Mouse (Mus musculus) heart, embryonic 13.5 days (tissue): Measurements from ENCODE around the gene Nat8l. TPM values are rescaled to one million over a fixed set of nuclear protein-coding genes. Genes with fewer than 3 reads are reported as not detected.

Experiments used
- ATAC-seq: fragments of 200-750 bp; cut with Nextera tagmentation; 2 replicates; pipeline ENCODE4 v1.8.0; 2017; ENCODE audit warnings: moderate TSS enrichment; ENCODE audit not compliant: insufficient number of reproducible peaks, low FRiP score, low TSS enrichment; ENCODE audit errors: extremely low read depth
- H3K27ac ChIP-seq: fragments of 300-500 bp; sonication (generic); replicated peaks from 2 replicates; pipeline ENCODE4 v1.5.1; 2015; ENCODE audit warnings: moderate library complexity, mild to moderate bottlenecking, inconsistent platforms
- H3K27me3 ChIP-seq: fragments of 300-500 bp; sonication (generic); replicated peaks from 2 replicates; pipeline ENCODE4 v1.6.1; 2015; ENCODE audit warnings: mild to moderate bottlenecking, inconsistent platforms
- H3K36me3 ChIP-seq: fragments of 300-500 bp; sonication (generic); 2 replicates; pipeline ENCODE4 v1.6.1; 2015; ENCODE audit warnings: mild to moderate bottlenecking, inconsistent platforms
- H3K4me1 ChIP-seq: fragments of 300-500 bp; sonication (generic); 2 replicates; pipeline ENCODE4 v1.6.1; 2015; ENCODE audit warnings: inconsistent platforms
- H3K4me2 ChIP-seq: fragments of 300-500 bp; sonication (generic); 2 replicates; pipeline ENCODE4 v1.6.1; 2015; ENCODE audit warnings: inconsistent platforms, mild to moderate bottlenecking, moderate library complexity
- H3K4me3 ChIP-seq: fragments of 300-500 bp; sonication (generic); 2 replicates; pipeline ENCODE4 v1.5.1; 2015; ENCODE audit warnings: moderate library complexity, mild to moderate bottlenecking, inconsistent platforms
- H3K9ac ChIP-seq: fragments of 300-500 bp; sonication (generic); 2 replicates; pipeline ENCODE4 v1.6.1; 2015; ENCODE audit warnings: inconsistent platforms, mild to moderate bottlenecking, moderate library complexity
- H3K9me3 ChIP-seq: fragments of 300-500 bp; sonication (generic); 2 replicates; pipeline ENCODE4 v1.6.1; 2016; ENCODE audit warnings: inconsistent platforms
- WGBS: fragments of 180-500 bp; shearing (Covaris S2); methylation state at CpG from one replicate; pipeline ENCODE4 v1.1.7; 2015; ENCODE audit warnings: mixed read lengths; 5-methylcytosine and 5-hydroxymethylcytosine counted together
- polyA plus RNA-seq: library from polyadenylated mRNA; unstranded; fragments of >200 nt; fragmentation: Nextera tagmentation; extraction: Ambion mirVana; gene quantifications from 2 replicates; pipeline ENCODE4 v1.2.1, GENCODE M21; 2015

Nat8l gene
- polyA plus RNA-seq, 1 experiment from 2014 or later: 0.35 TPM

DNA sequence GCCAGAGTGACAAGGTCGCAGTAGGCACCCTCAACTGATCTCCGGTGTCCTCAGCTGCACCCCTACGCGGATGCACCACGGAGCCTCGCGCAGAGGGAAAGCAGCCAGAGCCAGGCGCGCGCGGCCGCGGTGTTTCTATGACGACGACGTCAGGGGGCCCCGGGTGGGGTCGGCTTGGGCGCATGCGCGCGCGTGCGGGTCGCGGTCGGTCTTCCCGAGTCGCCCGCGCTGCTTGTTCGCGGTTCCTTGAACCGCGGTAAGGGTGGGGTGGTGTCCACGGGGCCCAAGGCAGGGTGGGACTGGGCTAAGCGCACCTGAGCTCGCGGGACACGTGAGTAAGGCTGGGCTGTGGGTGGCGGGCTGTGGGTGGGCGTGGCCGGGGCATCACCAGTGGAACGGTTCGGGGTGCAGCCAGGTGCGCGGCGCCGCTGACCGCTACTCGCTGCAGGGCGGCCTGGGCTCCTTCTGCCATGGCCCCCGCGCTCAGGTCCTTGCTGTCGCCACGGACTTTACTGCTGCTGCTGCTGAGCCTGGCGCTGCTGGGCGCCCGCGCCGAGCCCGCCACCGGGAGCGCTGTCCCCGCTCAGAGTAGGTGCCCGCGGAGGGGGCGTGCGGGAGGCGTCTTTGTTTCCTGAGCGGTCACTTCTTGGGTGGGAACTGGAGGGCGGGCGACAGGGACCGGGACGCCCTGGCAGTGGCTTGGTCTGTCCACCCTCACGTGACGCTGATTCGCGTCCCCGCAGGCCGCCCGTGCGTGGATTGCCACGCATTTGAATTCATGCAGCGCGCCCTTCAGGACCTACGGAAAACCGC is 12.3 kb upstream of the Nat8l start, which contains the start of gene Gm1673:
TSS of gene Gm1673 (plus strand) at position 125 of the 813 bp plus-strand sequence.
- under 1% methylated on average over 84 of the region's 88 CpGs for whole genome bisulfite sequencing
- Histone ChIP-seq H3K9ac (peak within 1 kb of the TSS; percentile 89), H3K4me3 (peak within 1 kb of the TSS; percentile 89), H3K4me1 (peaks cover 10% of the 10 kb centered on the region), H3K36me3 (0 out of 2 replicates have a peak, but pooled peaks cover 6% of the 10 kb centered on the region), H3K4me2 (peak within 1 kb of the TSS; percentile 97), H3K9me3 (no peaks in the 10 kb centered on the region), H3K27ac (peak within 1 kb of the TSS; percentile 48), H3K27me3 (peaks cover 14% of the 10 kb centered on the region)
- peak; percentile 57 for ATAC-seq

DNA sequence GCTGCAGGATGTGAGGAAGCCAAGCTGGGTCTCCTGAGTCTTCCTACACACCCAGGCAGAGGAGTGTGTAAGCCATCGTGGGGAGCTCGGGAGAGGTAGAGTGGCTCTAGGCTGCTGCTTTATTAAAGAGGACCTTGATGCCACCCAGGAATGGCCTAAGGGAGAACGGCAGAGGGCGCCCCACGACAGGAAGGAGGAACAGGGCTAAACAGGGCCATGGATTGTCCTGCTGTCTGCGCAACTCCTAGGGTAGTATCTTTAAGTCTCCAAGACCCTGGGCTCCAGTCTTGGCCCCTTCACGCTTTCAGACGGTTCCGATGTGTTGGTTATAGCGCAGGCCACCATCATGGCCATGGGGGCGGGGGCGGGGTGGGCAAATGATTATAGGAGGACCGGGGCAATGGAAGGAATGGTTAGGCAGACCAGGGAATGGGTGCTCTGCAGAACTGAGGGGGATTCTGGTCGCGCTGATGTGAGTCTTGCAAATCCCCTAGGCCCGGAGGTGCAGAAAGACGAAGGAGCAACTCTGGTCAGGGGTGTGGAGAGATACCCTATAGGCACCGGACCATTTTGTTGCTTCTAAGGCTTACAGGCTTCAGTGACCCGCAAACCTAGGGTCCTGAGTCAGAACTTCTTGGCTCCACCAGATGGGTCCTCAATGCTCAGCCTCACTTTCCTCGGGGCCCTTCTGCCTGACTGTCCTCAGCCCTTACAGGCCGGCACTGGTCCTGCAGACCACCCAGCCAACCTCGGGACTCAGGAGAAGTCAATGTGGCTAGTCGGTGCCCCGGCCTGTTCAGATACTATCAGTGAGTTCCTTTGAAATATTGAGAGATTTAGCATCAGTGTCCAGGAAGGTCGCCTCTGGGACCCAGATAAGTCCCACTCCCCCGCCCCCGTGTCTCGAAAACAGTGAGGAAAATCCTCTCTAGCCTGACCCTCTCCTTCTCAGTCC is 836 bp upstream of the Nat8l start:
- Histone ChIP-seq H3K4me1 (peaks cover 18% of the 10 kb centered on the region), H3K36me3 (no peaks in the 10 kb centered on the region), H3K4me2 (peak overlapping the region; percentile 99), H3K4me3 (peak overlapping the region; percentile 78), H3K27ac (no peak overlapping the region), H3K27me3 (peaks cover 65% of the 10 kb centered on the region), H3K9me3 (no peaks in the 10 kb centered on the region), H3K9ac (no peak overlapping the region; the same call in 1 of the 2 replicates)
- no peak for ATAC-seq
- WGBS: 32% methylated on average over 28 of the region's 28 CpGs

DNA sequence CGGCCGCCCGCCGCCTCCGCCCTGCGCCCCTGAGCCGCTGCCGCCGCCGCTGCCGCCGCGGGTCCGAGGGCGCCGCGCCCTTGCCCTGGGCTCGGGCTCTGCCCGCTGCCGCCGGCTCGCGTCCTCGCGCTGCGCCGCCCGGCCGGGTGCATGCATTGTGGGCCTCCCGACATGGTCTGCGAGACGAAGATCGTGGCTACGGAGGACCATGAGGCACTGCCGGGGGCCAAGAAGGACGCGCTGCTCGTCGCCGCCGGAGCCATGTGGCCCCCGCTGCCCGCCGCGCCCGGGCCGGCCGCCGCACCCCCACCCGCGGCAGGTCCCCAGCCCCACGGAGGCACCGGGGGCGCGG is 886 bp downstream of the Nat8l start:
- no peaks in the 10 kb centered on the region for H3K36me3 ChIP-seq
- H3K9me3 ChIP-seq: no peaks in the 10 kb centered on the region
- H3K4me1 ChIP-seq: peaks cover 18% of the 10 kb centered on the region
- peak overlapping the region; percentile 78 for H3K4me3 ChIP-seq
- 1% methylated on average over 32 of the region's 55 CpGs for whole genome bisulfite sequencing
- peaks cover 73% of the 10 kb centered on the region for H3K27me3 ChIP-seq
- peak overlapping the region; percentile 81 for H3K9ac ChIP-seq
- H3K4me2 ChIP-seq: peak overlapping the region; percentile 99
- ATAC-seq: no peak
- H3K27ac ChIP-seq: peak overlapping the region; percentile 43; the same call in 1 of the 2 replicates

DNA sequence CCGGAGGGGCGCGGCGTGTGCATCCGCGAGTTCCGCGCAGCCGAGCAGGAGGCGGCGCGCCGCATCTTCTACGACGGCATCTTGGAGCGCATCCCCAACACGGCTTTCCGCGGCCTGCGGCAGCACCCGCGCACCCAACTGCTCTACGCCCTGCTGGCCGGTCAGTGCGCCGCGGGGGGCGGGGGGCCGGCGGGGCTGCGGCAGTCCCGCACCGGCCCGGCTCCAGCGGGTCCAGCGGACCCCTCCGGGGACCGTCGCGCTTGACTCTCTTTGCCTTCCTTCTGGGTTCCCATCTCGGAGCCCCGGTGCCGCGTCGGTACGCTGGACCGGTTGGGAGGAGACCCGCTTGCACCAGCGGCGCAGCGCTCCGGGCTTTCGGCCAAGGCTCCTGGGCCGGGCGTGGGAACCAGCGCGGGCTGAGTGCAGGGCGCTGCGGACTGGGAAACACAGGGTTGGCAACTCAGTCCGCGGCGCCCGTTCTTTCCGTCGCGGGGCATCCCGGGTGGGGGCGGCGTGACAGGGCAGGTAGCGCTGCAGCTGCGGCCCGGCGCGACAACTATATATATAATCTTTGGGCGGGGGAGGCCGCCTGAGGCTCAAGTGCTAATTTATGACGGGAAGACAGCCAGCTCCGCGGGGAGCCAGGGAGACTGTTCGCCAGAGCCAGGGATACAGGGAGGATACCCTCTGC is 1.4 kb downstream of the Nat8l start:
- WGBS: under 1% methylated on average over 50 of the region's 80 CpGs
- H3K4me2 ChIP-seq: peak overlapping the region; percentile 99
- H3K9ac ChIP-seq: peak overlapping the region; percentile 81
- peaks cover 73% of the 10 kb centered on the region for H3K27me3 ChIP-seq
- H3K9me3 ChIP-seq: no peaks in the 10 kb centered on the region
- H3K4me3 ChIP-seq: peak overlapping the region; percentile 78
- peak; percentile 25; the same call in 1 of the 2 replicates for ATAC-seq
- peaks cover 18% of the 10 kb centered on the region for H3K4me1 ChIP-seq
- no peak overlapping the region; the same call in 1 of the 2 replicates for H3K27ac ChIP-seq
- no peaks in the 10 kb centered on the region for H3K36me3 ChIP-seq

DNA sequence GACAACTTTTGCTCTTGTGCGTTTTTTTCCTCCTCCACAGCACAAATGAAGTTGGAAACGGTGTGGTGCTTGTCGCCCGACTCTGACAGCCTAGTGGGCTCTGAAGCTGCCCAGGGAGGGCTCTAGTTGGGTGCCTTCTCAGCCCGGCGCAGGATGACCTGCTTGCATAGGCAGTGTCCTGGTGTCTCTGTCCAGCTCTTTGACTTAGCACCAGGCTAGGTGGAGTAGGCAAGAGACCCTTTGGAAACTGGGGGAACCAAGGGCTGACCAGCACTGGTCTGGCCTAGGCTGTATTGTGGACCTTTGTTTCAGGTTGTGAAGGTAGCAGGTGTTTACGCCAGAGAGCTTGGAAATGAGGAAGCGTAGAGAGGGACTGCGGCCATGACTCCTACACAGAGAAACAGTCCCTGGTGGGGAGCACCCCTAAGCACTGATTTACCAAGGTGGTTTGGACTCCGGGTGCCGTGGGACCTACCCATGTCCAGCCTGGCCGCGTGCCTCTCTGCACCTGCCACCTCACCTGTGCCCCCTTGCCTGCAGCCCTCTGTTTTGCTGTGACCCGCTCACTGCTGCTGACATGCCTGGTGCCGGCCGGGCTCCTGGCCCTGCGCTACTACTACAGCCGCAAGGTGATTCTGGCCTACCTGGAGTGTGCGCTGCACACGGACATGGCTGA is 2.2 kb downstream of the Nat8l start:
- H3K9me3 ChIP-seq: no peaks in the 10 kb centered on the region
- H3K9ac ChIP-seq: no peak overlapping the region
- 67% methylated on average over 20 of the region's 20 CpGs for WGBS
- H3K36me3 ChIP-seq: no peaks in the 10 kb centered on the region
- H3K4me1 ChIP-seq: peaks cover 18% of the 10 kb centered on the region
- peak overlapping the region; percentile 78 for H3K4me3 ChIP-seq
- peaks cover 69% of the 10 kb centered on the region for H3K27me3 ChIP-seq
- no peak for ATAC-seq
- peak overlapping the region; percentile 99 for H3K4me2 ChIP-seq
- H3K27ac ChIP-seq: no peak overlapping the region

DNA sequence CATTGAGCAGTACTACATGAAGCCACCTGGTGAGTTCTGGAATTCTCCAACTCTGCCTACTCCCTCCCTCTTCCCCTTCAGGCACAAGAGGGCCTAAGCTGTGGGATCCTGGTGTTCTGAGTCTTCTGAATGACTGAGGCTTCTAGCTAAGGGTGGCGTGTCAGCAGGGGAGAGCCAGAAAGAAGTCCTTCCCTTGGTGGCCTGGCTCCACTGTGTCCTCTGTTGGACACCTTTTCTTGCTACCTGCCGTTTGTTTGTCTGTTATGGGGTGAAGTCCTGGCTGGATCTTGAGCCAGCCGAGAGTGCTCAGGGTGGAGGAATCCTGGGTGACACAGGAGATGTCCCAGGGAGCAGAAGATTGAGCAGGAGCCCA is 2.7 kb downstream of the Nat8l start:
- no peak for ATAC-seq
- Histone ChIP-seq H3K36me3 (no peaks in the 10 kb centered on the region), H3K9ac (no peak overlapping the region), H3K9me3 (no peaks in the 10 kb centered on the region), H3K27me3 (peaks cover 69% of the 10 kb centered on the region), H3K4me3 (no peak overlapping the region), H3K4me2 (no peak overlapping the region), H3K27ac (no peak overlapping the region), H3K4me1 (peaks cover 23% of the 10 kb centered on the region)
- 78% methylated on average over 3 of the region's 3 CpGs for WGBS

DNA sequence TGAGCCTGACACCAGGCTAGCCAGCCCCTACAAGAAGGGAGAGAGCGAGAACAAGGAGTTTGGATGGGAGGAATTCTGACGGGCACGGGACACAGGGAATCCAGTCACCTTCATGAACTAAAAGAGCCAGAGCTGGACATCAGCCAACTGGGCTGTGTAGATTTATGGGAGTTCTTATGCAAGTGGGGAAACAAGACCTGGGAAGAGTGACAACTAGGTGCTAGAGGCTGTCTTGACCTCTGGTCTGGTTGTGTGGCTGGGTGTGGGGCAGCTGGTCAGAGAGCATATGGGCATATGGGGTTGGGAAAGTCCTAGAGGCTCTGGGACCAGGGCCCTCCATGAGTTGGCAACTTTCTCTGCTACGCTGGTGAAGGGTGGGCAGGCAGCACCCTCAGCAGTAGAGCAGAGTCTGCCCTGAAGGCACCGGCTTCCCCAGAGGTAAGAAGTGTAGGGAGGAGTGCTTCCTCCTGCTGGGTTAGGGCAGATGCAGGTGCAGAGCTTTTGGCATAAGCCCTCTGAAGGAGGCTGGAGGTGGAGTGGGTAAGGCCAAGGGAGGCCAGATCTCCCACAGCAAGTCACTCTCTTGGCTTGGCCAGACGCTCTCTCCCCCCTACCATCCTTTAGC is 3.8 kb downstream of the Nat8l start:
- 76% methylated on average over 6 of the region's 6 CpGs for WGBS
- Histone ChIP-seq H3K4me1 (peaks cover 24% of the 10 kb centered on the region), H3K9ac (no peak overlapping the region), H3K4me3 (no peak overlapping the region), H3K27me3 (peaks cover 63% of the 10 kb centered on the region), H3K36me3 (no peaks in the 10 kb centered on the region), H3K27ac (no peak overlapping the region), H3K9me3 (no peaks in the 10 kb centered on the region), H3K4me2 (no peak overlapping the region)
- no peak for ATAC-seq

DNA sequence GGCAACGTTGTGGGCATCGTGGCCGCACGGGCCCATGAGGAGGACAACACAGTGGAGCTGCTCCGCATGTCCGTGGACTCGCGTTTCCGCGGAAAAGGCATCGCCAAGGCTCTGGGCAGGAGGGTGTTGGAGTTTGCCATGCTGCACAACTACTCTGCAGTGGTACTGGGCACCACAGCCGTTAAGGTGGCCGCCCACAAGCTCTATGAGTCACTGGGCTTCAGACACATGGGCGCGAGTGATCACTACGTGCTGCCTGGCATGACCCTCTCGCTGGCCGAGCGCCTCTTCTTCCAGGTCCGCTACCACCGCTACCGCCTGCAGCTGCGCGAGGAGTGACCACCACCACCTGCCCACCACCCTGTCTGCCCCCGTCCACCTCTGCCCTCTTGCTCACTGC is 5.0 kb downstream of the Nat8l start:
- no peak overlapping the region for H3K4me2 ChIP-seq
- H3K9ac ChIP-seq: no peak overlapping the region
- ATAC-seq: no peak
- WGBS: 89% methylated on average over 25 of the region's 25 CpGs
- H3K36me3 ChIP-seq: no peaks in the 10 kb centered on the region
- no peak overlapping the region for H3K27ac ChIP-seq
- H3K4me1 ChIP-seq: peaks cover 19% of the 10 kb centered on the region
- peaks cover 53% of the 10 kb centered on the region for H3K27me3 ChIP-seq
- H3K4me3 ChIP-seq: no peak overlapping the region
- H3K9me3 ChIP-seq: no peaks in the 10 kb centered on the region

DNA sequence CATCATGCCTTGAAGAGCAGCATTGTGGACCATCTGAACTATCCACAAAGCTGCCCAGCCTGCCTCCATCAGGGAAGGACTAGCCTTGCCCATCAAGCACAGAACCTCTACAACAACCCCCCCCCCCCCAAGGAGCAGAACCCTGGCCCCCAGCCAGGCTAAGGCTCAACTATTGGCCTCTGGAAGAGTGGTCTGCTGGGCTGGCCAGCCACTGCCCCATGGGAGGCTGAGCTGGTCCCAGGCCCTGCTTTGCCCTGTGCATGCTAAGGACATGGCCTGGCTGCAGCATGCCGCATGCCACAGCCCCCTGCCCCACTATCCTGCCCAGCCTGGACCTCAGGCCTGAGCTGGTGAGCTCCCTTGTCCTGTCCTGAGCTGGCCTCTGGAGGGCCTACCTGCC is 5.6 kb downstream of the Nat8l start:
- Histone ChIP-seq H3K27ac (no peak overlapping the region), H3K36me3 (no peaks in the 10 kb centered on the region), H3K9ac (no peak overlapping the region), H3K4me1 (peaks cover 18% of the 10 kb centered on the region), H3K4me3 (no peak overlapping the region), H3K4me2 (no peak overlapping the region), H3K27me3 (peaks cover 47% of the 10 kb centered on the region), H3K9me3 (no peaks in the 10 kb centered on the region)
- 91% methylated on average over 1 of the region's 1 CpGs for whole genome bisulfite sequencing
- no peak for ATAC-seq

DNA sequence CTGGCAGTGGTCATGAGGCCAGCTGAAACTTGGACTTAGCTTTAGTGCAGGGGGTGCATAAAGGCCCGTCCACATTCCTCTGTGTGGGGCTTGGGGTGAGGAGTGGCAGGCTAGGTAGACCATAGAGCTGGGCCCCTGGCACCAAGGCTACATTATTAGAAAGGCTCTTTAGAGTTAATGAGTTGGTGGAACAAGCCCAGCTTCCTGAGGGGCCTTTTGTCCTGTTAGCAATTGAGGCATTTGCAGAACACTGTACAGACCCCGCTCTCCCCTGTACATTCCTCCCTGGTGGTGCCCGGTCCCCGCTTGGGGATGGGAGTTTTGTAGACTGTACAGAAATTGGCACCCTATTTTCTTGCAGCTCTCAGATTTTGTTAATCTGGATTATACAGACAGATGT is 6.9 kb downstream of the Nat8l start:
- H3K27ac ChIP-seq: no peak overlapping the region
- no peaks in the 10 kb centered on the region for H3K9me3 ChIP-seq
- ATAC-seq: no peak
- H3K27me3 ChIP-seq: peaks cover 34% of the 10 kb centered on the region
- peaks cover 11% of the 10 kb centered on the region for H3K4me1 ChIP-seq
- 83% methylated on average over 4 of the region's 4 CpGs for WGBS
- H3K4me2 ChIP-seq: no peak overlapping the region
- H3K9ac ChIP-seq: no peak overlapping the region
- H3K36me3 ChIP-seq: no peaks in the 10 kb centered on the region
- H3K4me3 ChIP-seq: no peak overlapping the region
